Mouse (Mus musculus) large intestine, adult 2 months (tissue): ENCODE measurements around the gene Ddx41. TPM values are rescaled to one million over a fixed set of nuclear protein-coding genes. Genes with fewer than 3 reads are reported as not detected.
"Not testable (repeated sequence)": the region's sequence is repeated elsewhere in the genome, so short reads cannot be mapped to it uniquely, and the experiment has no call there.

Experiments
- DNase-seq: peaks from one replicate; pipeline ENCODE4 v3.0.0-alpha.2; 2012; ENCODE audit warnings: low read depth, low spot score
- WGBS: fragments of 180-500 bp; shearing (Covaris S2); methylation state at CpG from one replicate; pipeline ENCODE4 v1.1.7; 2018; 5-methylcytosine and 5-hydroxymethylcytosine counted together
- polyA plus RNA-seq: library from polyadenylated mRNA; depleted of rRNA; stranded (reverse); fragments of >200 nt; gene quantifications from 2 replicates; pipeline ENCODE4 v1.2.3, GENCODE M21; 2012; rRNA removed

The Ddx41 gene
- 48.3 and 53.7 TPM in 2 replicates for polyA plus RNA-seq

DNA sequence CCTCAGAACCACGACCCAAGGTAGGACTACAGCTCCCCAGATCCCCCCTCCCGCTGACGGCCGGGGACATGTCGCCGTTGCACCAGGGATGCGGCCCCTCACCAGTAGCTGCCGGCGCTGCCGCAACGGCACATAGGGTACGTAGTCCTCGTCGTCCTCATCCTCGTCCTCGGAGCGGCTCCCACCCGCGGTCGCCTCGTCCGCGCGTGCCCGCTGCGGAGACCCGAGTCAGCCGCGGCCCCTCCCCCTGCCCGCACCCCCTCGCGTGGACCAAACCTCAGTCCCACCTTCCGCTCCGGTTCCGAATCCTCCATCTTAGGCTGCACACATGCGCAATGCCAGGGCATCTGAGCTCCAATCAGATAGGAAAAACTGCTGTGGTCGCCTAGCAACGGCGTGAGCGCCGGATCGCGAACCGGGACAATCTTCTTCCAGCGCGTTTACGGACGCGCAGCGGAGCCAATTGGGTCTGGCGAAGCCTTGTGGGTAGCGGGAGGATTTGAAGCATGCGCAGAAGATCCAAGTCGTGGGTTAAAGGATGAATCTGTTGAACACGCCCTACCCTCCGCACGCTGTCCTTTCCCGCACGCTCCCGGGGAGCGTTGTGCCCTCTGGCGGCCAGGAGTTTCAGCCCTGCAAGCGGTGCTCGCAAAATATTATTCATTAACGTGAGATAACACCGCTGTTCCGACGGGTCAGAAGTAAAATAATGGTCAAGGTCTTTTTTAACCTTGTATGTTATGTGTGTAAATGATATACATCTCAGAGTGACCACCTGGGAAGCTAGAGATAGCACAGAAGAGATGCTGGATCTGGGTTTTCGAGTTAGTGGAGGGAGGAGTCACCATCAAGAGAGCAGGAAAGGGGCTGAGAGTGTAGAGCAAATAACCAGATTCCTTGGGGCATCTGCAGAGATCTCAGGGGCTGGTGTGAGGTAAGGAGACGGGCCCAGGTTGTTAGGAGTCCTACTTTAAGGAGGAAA, at the start of gene Ddx41:
Gene Ddx41, minus strand, starts transcription at position 465 of the 982 bp plus-strand sequence.
- 1% methylated on average over 70 of the region's 70 CpGs for WGBS
- DNase-seq: peak; percentile 89

DNA sequence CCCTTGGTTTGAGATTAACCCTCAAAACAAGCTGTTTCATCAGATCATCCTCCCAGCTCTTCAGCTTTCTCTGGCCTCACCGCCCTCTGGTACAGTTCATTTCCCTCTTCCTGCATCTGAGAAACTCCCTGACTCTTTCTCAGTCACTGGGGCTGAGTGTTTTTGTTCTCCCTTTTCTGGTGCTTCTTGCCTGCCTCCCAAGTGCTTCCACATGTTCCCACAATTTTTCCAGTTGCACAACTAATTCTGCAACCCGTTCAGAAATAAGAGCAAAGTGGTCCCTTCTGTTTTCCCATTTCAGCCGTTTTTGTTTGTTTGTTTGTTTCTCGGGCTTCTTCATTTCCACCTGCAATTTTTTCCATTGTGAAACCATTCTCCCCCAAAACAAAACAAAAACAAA, 41.6 kb upstream of the Ddx41 start:
- 71% methylated on average over 4 of the region's 4 CpGs for WGBS

DNA sequence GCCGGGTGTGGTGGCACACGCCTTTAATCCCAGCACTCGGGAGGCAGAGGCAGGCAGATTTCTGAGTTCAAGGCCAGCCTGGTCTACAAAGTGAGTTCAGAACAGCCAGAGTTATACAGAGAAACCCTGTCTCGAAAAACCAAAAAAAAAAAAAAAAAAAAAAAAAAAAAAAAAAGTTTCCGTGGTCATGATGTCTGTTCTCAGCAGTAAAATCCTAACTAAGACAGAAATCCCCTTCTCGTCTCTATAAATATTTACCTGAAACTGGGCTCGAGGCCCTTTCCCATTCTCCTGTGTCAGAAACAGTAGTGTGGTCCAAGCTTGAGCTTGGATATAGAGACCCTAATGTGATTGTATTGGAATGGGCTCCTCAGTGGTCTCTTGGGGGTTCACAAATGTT, 40.4 kb upstream of the Ddx41 start:
- not testable (repeated sequence) for DNase-seq
- WGBS: 75% methylated on average over 7 of the region's 7 CpGs

More for the DNA sequence above, 41.6 kb upstream of the Ddx41 start:
- DNase-seq: no peak

DNA sequence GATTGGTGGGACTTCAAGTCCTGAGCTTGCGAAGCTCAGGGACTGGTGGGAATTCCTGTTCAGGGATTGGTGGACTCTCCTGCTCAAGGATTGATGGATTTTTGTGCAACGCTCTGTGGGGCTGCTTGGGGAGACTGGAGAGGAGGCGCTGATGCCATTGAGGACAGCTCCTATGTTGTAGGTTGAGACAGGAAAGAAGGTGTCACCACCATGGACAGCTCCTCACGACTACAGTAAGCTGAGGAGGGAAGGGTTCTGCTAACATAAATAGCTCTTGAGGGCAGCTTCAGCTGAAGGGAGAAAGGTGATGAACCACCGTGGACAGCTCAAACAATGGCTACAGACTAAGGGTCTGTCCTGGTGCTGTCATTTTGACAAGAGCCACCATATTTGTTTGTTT, 39.5 kb upstream of the Ddx41 start:
- 64% methylated on average over 5 of the region's 5 CpGs for WGBS
- no peak for DNase-seq

DNA sequence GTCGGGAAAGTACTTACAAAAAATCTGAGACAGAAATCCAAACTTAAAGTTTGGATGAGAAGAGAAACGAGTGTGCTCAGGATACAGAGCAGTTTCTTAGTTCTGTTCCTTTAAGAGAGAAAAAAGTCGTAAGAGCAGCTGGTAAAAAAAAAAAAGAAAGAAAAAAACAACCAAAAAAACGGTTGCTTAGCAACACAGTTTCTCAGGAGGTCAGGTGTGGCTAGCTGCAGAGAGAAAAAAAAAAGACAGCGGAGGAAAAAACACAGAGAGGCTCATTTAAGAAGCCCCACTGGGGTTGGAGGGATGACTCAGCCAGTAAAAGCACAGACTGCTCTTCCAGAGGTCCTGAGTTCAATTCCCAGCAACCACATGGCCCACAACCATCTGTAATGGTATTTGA, 37.9 kb upstream of the Ddx41 start:
- WGBS: 58% methylated on average over 5 of the region's 5 CpGs
- DNase-seq: no peak

DNA sequence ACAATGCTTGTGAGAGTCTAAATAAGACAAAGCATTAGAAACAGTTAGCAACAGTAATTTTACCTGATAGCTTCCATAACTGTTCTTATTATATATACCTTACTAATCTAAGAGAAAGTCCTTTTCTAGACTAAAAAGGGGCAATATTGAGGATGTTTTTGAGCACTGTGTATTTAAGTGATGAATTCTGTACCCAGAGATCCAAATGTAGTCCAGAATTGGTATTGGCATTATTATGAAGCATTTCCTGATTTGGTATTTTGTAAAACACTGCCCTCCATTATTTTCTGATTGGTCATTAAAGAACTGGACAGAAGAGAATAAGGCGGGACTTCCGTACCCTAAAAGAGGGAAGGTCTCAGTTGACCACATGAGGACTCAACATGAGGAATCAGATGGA, 37.0 kb upstream of the Ddx41 start, which contains the start of gene Tmed9:
Gene Tmed9, plus strand, starts transcription at position 301 of the 400 bp plus-strand sequence.
- DNase-seq: no peak
- WGBS: 95% methylated on average over 2 of the region's 2 CpGs

DNA sequence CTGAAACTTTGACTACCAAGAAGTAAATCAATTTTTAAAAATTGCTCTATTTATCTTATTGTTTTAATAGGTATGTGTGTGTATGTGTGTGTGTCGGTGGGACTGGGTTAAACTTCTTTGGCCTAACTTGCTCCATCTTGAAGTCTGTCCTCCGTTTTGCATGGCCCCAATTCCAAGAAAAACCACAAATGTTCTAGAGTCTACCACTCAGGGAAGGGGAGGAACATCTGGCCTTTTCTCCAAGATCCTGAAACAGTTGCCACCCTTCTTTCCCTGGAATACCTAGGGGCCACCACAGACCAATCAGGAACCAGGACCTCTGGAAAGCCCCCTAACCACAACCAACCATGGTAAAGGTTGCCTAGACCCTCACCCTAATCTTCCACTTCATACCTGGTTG, 35.5 kb upstream of the Ddx41 start:
- no peak for DNase-seq
- 80% methylated on average over 2 of the region's 2 CpGs for WGBS

DNA sequence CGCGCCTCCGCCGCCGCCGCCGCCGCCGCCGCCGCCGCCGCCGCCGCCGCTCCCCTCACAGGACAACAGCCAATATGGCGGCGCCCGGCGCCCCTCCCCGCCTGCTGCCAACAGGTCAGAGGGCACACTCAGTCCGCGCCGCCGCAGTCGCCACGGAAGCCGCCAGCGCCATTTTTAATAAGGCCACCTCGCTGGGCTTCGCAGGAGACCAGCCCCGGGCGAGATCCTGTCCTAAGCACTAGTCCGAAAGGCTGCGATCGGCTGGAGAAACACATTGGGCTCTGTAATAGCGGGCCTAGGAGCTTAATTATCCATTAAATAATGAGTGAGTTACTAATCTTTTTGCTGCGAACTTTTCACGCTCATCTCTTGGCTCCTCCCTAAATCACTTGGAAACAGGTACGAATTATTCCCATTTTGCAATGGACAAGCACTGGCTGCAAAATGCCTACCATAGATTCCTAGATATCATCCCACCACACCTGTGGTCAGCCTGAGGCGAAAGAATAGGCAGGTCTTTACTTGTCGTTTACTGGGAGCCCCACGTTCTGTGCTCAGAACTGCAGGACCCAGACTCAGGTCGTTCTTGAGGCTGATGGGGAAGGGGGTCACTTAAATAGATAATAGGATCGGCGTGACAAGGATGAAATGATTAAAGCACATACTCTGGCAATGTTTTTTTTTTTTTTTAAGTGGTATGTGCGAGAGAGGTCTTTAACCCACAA, 34.7 kb upstream of the Ddx41 start, which contains the start of gene Fam193b:
Gene Fam193b, minus strand, starts transcription at position 94 of the 725 bp plus-strand sequence.
- DNase-seq: peak; percentile 52
- WGBS: 2% methylated on average over 47 of the region's 47 CpGs

DNA sequence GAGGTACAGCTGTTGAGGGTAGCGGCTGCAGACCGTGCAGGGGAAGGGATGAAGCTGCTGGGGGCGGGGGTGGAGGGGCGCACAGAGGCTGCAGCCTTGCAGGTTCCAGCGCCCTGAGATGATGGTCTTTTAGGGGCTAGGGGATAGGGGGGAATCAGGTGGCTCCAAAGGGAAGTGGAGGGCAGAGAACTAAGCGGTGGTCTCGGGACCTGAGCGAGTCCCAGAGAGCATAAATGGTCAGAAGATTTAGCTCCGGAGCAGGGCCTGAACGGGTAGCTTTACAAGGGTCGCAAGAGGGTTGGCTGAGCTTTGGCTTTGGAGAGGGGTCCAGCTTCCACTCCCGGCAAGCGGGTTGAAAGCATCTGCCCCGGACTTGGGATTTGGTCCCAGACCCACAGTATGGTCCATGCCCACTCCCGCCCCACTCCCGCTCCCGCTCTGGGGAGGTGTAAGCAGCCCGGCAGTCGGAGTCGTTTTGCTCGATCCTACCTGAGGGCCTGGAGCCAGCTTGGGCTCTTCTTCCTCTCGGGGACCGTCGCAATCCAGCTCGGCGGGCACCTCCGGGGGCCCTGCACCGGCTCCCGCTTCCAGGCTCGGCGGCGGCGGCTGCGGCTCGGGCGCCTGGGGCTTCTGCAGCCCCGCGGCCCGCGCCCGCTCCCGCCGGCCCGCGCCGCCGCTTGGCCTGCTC, 34.0 kb upstream of the Ddx41 start:
- under 1% methylated on average over 37 of the region's 47 CpGs for WGBS
- no peak for DNase-seq

DNA sequence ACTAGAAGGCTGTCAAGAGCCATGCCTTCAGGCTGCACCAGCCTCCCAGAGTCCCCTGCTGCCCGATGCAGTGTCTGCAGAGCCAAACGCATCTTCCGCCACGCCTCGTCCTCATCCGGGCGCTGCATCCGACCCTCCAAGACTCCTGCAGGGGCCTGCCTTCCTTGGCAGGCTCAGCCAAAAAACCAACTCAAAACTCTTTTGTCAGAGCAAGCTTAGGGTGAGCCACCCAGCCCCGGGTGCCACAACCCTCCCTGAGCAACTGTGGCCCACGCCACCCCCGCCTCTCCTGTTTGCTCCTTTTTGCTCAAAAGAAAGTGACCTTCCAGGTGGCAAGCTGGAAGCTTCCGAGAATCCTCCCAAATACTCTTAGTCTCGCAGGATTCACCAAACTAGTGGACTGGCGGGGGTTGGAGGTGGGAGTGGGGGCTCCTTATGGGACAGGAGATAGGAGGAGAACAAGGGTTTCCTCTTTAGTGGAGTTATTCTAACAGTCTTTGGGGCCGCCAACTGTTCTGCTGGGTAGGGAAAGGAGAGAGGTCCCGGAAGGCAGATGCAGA, 33.3 kb upstream of the Ddx41 start:
- WGBS: 13% methylated on average over 16 of the region's 16 CpGs
- no peak for DNase-seq

DNA sequence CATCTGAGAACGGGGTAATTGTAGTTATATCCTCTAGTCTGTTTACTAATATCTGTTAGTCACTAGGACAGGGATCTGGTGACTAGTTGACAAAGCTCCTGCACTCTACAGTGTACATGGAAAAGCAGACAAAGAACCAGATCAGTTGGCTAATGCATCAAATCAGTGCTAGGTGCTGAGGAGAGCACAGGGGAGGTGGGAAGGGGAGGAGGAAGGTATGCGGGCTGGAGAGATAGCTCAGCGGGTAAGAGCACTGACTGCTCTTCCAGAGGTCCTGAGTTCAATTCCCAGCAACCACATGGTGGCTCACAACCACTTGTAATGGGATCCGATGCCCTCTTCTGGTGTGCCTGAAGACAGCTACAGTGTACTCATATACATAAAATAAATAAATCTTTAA, 32.1 kb upstream of the Ddx41 start:
- WGBS: 80% methylated on average over 4 of the region's 4 CpGs
- DNase-seq: not testable (repeated sequence)

DNA sequence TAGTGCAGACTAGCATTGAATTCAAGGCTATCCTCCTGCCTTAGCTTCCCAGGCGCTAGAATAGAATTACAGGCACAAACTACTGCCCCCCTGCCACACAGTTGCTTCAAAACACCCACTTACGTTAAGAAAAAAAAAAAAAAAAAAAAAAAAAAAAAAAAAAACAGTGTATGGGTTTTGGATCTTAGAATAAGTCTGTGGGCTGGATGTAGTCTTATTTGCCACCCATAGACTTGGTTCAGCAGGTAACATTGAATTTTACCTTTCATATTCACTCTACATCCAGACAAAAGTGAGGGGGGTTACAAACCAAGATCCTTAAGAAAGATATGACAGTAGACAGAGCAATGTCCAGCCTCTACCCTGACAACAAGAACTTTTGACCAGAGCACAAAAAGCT, 31.5 kb upstream of the Ddx41 start:
- WGBS: 93% methylated on average over 2 of the region's 2 CpGs
- DNase-seq: no peak

DNA sequence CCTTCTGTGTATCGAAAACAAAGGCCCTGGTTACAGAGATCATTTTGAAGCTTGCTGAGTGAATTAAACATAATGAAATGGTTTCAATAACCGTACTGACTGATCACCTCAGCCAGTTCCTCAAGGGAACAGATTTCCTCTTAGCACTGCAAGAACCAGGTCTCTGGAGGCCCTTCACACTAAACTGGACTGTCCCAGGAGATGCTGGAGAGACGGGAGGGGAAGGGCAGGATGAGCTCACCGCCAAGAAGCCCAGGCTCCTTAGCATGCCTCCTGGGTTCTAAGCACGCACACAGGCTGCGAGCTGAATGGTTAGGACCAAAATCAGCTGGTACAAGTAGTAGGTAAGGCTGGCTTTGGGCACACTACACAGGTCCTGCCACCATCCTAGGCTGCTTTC, 30.5 kb upstream of the Ddx41 start:
- no peak for DNase-seq
- 83% methylated on average over 6 of the region's 6 CpGs for WGBS

DNA sequence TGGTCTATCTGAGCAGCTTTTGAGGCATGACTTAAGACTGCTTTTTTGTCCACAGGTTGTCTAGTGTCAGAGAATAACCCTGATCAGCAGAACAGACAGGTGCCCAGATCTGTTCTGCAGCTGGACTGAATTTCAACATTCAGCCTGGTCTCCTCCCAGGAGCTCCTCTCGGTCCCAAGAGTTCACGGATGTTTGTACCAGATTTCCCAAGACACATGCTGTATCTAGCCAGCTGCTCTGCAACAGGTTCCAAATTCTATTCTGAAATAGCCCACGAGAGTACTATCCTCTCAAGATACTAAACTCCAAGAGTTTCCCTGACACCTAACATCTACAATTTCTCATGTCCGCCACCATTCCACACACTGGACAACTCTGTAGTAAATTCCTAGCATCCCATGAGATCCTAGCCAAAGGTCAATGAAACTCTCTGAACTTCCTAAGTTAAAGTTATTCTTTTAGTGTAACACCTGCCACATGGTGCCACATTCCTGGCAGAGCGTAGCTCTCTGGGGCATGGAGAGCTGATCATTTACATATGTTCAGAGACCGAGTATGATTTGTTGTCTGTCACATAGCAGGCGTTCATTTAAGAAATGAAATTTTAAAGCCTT, 26.9 kb upstream of the Ddx41 start:
- WGBS: 78% methylated on average over 7 of the region's 7 CpGs

DNA sequence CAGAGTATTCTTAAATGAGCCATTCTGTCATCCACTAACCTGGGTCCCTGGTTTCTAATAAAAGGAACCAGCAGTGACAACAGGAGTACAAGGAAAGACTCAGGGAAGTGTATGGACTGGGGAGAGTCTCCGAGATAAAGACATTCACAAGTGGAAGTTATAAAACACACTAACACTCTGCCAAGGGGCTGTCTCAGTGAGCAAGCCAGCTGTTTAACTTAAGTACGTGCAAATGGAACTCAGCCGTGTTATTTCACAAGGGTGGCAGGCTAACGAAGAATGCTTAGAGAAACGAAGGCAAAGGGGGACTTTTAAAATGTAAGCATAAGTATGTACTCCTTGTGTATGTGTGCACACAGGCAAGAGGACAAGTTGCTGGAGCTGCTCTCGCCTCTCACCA, 21.0 kb upstream of the Ddx41 start:
- DNase-seq: no peak
- 57% methylated on average over 6 of the region's 6 CpGs for WGBS

More for the DNA sequence above, 26.9 kb upstream of the Ddx41 start:
- DNase-seq: no peak

DNA sequence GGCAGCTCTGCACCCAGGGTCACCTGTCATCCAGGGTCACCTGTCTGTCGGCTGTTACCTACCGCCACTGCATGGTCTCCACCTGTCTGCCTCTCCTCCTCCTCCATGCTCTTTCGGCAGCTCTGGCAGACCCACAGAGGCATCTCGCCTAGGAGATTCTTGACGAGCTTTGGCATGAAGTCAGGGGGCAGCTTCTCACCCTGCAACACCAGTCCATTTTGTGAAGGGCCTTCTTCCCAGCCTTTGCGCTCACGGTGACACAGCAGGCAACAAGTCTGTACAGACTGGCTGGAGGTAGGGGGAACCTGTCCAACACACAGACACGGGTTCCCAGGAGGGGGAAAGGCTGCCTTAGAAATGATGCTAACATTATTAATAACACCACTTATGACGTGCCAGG, 19.5 kb upstream of the Ddx41 start:
- no peak for DNase-seq
- WGBS: 90% methylated on average over 9 of the region's 9 CpGs

DNA sequence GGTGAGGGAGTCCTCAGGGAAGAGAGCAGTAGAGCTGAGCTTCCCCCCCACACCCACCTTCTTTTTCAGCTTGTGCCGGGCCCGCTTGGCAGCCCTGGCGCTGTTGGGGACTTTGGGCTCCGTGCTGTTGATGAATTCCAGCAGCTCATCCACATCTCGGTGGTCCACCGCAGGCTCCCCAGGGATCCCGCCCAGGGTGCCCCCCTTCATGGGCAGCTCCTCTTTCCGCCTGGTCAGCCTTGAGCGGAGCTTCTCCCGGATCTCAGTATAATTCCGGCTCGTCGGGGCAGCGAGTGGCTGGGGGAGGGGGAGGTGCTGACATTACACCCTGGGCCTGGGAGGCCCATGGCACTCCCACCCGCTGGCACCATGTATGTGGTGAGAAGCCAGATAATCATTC, 12.6 kb upstream of the Ddx41 start:
- WGBS: 92% methylated on average over 15 of the region's 15 CpGs
- no peak for DNase-seq

DNA sequence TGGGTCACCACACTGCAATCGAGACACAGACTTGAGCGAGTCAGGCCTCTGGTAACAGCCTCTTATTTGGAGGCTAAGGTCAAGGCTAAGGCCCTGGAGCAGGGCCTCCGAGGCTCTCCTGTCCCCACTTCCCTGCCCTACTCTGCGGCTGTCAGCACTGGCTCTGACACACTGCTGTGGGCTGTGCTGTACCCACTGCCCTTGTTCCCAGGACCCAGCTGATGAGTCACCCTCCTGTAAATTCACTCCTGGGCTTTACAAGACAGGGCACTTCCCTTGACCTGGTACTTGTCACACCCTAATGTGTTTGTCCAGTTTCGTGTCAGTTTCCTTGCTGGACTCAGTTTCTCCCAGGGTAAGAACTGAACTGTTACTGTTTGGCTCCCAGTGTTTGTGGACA, 12.0 kb upstream of the Ddx41 start:
- DNase-seq: no peak
- WGBS: 62% methylated on average over 5 of the region's 5 CpGs

DNA sequence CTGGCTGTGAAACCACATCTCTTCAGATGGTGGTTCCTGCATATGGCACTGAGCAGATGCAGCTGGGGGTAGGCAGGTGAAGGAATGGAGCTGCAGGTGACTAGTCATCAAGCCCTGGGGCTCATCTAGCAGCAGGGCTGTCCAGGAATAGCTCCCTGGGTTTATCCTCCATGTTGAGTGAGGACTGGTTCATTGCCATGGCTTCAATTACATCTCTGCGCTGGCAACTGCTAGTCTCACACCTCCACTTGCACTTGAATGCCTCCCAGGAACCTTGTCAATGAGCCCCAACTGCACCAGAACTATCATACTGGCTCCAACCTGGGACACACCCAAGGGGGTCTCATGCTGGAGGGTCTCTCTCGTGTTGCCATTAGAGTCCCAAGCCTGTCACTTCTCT, 11.5 kb upstream of the Ddx41 start:
- WGBS: 93% methylated on average over 2 of the region's 2 CpGs
- DNase-seq: no peak
